28 mouse cellular contexts compared by ENCODE assay signal in genomic region chr10:60552951-60553635, GRCm38 (mm10).
DNase-seq lines count a peak whose midpoint lies in the region; ATAC-seq lines count a peak whose summit lies in the region.
"Had no signal": no experiment of that assay in that cellular context is flagged by ENCODE, and none has a peak within 500 bp of the region (broad histone marks: within the 10 kb centered on the region; RNA-seq: fewer than 3 reads in every experiment).

No protein-coding gene starts in this region.

- peak; percentile 95 for DNase-seq in heart, adult 11 months
- no peak for DNase-seq in heart, embryonic 10.5 days (ENCODE audit: low spot score)
- DNase-seq in midbrain, embryonic 10.5 days (ENCODE audit: low spot score): no peak
- DNase-seq in midbrain, embryonic 14.5 days: no peak
- DNase-seq in R1 (ENCODE audit: low read depth, low spot score): peak; percentile 79
- no peak for DNase-seq in cerebellum, postnatal 25 days
- DNase-seq: adrenal gland, postnatal 14 days; cerebellum, adult 2 months; cerebellum, postnatal 14 days; heart, postnatal 36 days; kidney, adult 9 months; kidney, postnatal 10 days; layer of hippocampus, adult 9-11 months; liver; lung, adult 2 months; lung, postnatal 10 days; thymus, postnatal 4 days had no signal

- no peak overlapping the region for H3K4me3 ChIP-seq in heart, embryonic 10.5 days
- no peak overlapping the region for H3K4me3 ChIP-seq in midbrain, embryonic 10.5 days
- H3K4me3 ChIP-seq in midbrain, embryonic 14.5 days (replicated peaks; ENCODE audit: low read depth, low read length): no peak overlapping the region
- H3K4me3 ChIP-seq: embryonic facial prominence, embryonic 10.5 days; embryonic facial prominence, embryonic 15.5 days; forebrain, embryonic 15.5 days; hindbrain, embryonic 13.5 days; neural tube, embryonic 13.5 days had no signal

- WGBS in heart, embryonic 10.5 days: 60% methylated on average over 4 of the region's 4 CpGs
- WGBS in midbrain, embryonic 10.5 days: 65% methylated on average over 4 of the region's 4 CpGs
- WGBS in midbrain, embryonic 14.5 days: 43% methylated on average over 3 of the region's 4 CpGs

- H3K4me2 ChIP-seq in midbrain, embryonic 14.5 days (ENCODE audit: low read length): no peak overlapping the region
- H3K4me2 ChIP-seq: embryonic facial prominence, embryonic 15.5 days; forebrain, embryonic 15.5 days; hindbrain, embryonic 13.5 days; neural tube, embryonic 13.5 days had no signal

- peaks cover 9% of the 10 kb centered on the region; the same call in 1 of the 2 replicates for H3K4me1 ChIP-seq in heart, embryonic 10.5 days
- H3K4me1 ChIP-seq in midbrain, embryonic 10.5 days: peaks cover 4% of the 10 kb centered on the region; the same call in 1 of the 2 replicates
- H3K4me1 ChIP-seq in midbrain, embryonic 14.5 days (ENCODE audit: control insufficient read depth, insufficient read depth, low read length): no peaks in the 10 kb centered on the region
- H3K4me1 ChIP-seq: embryonic facial prominence, embryonic 15.5 days had no signal

- H3K27ac ChIP-seq in heart, embryonic 10.5 days: no peak overlapping the region
- 0 out of 2 replicates have a peak overlapping the region, but pooled peaks have one; percentile 52 for H3K27ac ChIP-seq in midbrain, embryonic 10.5 days (replicated peaks)
- H3K27ac ChIP-seq in midbrain, embryonic 14.5 days (replicated peaks; ENCODE audit: low read depth, low read length): no peak overlapping the region
- H3K27ac ChIP-seq: embryonic facial prominence, embryonic 10.5 days; embryonic facial prominence, embryonic 15.5 days; forebrain, embryonic 15.5 days; hindbrain, embryonic 13.5 days; liver, embryonic 14.5 days; macrophage; neural tube, embryonic 13.5 days had no signal

- H3K9me3 ChIP-seq in heart, embryonic 10.5 days: no peaks in the 10 kb centered on the region
- H3K9me3 ChIP-seq in midbrain, embryonic 10.5 days (replicated peaks): no peaks in the 10 kb centered on the region
- H3K9me3 ChIP-seq in midbrain, embryonic 14.5 days (ENCODE audit: control insufficient read depth, low read length): no peaks in the 10 kb centered on the region
- H3K9me3 ChIP-seq: embryonic facial prominence, embryonic 10.5 days; embryonic facial prominence, embryonic 15.5 days; forebrain, embryonic 15.5 days; hindbrain, embryonic 13.5 days; neural tube, embryonic 13.5 days had no signal

- H3K9ac ChIP-seq in midbrain, embryonic 14.5 days (replicated peaks; ENCODE audit: low read length): no peak overlapping the region
- H3K9ac ChIP-seq: embryonic facial prominence, embryonic 15.5 days; forebrain, embryonic 15.5 days; hindbrain, embryonic 13.5 days; liver, embryonic 14.5 days; neural tube, embryonic 13.5 days had no signal

- H3K27me3 ChIP-seq in heart, embryonic 10.5 days (ENCODE audit: insufficient read depth, poor library complexity, severe bottlenecking): no peaks in the 10 kb centered on the region
- no peaks in the 10 kb centered on the region for H3K27me3 ChIP-seq in midbrain, embryonic 10.5 days (ENCODE audit: low read depth, poor library complexity, severe bottlenecking)
- H3K27me3 ChIP-seq in midbrain, embryonic 14.5 days (ENCODE audit: control insufficient read depth, insufficient read depth, low read length): no peaks in the 10 kb centered on the region
- H3K27me3 ChIP-seq: embryonic facial prominence, embryonic 15.5 days; forebrain, embryonic 15.5 days; hindbrain, embryonic 13.5 days had no signal

- H3K36me3 ChIP-seq in heart, embryonic 10.5 days: no peaks in the 10 kb centered on the region
- H3K36me3 ChIP-seq in midbrain, embryonic 10.5 days: no peaks in the 10 kb centered on the region
- H3K36me3 ChIP-seq in midbrain, embryonic 14.5 days (ENCODE audit: control insufficient read depth, insufficient read depth, low read length): no peaks in the 10 kb centered on the region
- H3K36me3 ChIP-seq: embryonic facial prominence, embryonic 10.5 days; embryonic facial prominence, embryonic 15.5 days; forebrain, embryonic 15.5 days; G1E; hindbrain, embryonic 13.5 days; neural tube, embryonic 13.5 days had no signal

- no peak for ATAC-seq in midbrain, embryonic 14.5 days (ENCODE audit: low FRiP score, low TSS enrichment)
- ATAC-seq in megakaryocyte-erythroid progenitor cell, adult 5-6 weeks (replicated peaks; ENCODE audit: low FRiP score, low TSS enrichment, poor library complexity, severe bottlenecking): no peak
- ATAC-seq: CD4-positive, CD25-positive, alpha-beta regulatory T cell, adult 4 months; forebrain, embryonic 15.5 days; intestine, postnatal 0 days had no signal

Comparison
In these comparisons a context has a peak if more than half of its experiments do, and no peak if none do; other contexts are left out.
1. DNase-seq: peak in heart, adult 11 months (single experiment) and R1 (single experiment); none in heart, embryonic 10.5 days (single experiment), midbrain, embryonic 10.5 days (single experiment), midbrain, embryonic 14.5 days (single experiment) and cerebellum, postnatal 25 days (0 of 2).